ENCODE assay signal across 16 mouse cellular contexts in genomic region chr1:37725880-37726279, GRCm38 (mm10). TPM values are rescaled to one million over a fixed set of nuclear protein-coding genes. Genes with fewer than 3 reads are reported as not detected.
DNase-seq lines count a peak whose midpoint lies in the region; ATAC-seq lines count a peak whose summit lies in the region.
"Had no signal": no experiment of that assay in that cellular context is flagged by ENCODE, and none has a peak within 500 bp of the region (broad histone marks: within the 10 kb centered on the region; RNA-seq: fewer than 3 reads in every experiment).

No protein-coding gene starts in this region.

- peaks cover 4% of the 10 kb centered on the region for H3K27me3 ChIP-seq in forebrain, embryonic 16.5 days (replicated peaks; ENCODE audit: control insufficient read depth, insufficient read depth, low read length)
- H3K27me3 ChIP-seq in forebrain, embryonic 10.5 days (ENCODE audit: poor library complexity, severe bottlenecking): peaks cover 14% of the 10 kb centered on the region
- H3K27me3 ChIP-seq in neural tube, embryonic 15.5 days (replicated peaks): peaks cover 8% of the 10 kb centered on the region
- H3K27me3 ChIP-seq in liver, embryonic 11.5 days (replicated peaks; ENCODE audit: control insufficient read depth, insufficient read depth, low read length): no peaks in the 10 kb centered on the region; the same call in 1 of the 2 replicates
- H3K27me3 ChIP-seq: limb, embryonic 15.5 days; neural tube, embryonic 12.5 days had no signal

- H3K4me2 ChIP-seq in forebrain, embryonic 16.5 days (ENCODE audit: low read length): peak overlapping the region; percentile 19; the same call in 1 of the 2 replicates
- 0 out of 2 replicates have a peak overlapping the region, but pooled peaks have one; percentile 19 for H3K4me2 ChIP-seq in neural tube, embryonic 15.5 days
- H3K4me2 ChIP-seq in liver, embryonic 11.5 days: no peak overlapping the region
- H3K4me2 ChIP-seq: limb, embryonic 15.5 days; neural tube, embryonic 12.5 days had no signal

- H3K4me3 ChIP-seq in forebrain, embryonic 16.5 days (replicated peaks; ENCODE audit: low read length): no peak overlapping the region
- no peak overlapping the region for H3K4me3 ChIP-seq in forebrain, embryonic 10.5 days
- no peak overlapping the region for H3K4me3 ChIP-seq in neural tube, embryonic 15.5 days (replicated peaks)
- no peak overlapping the region for H3K4me3 ChIP-seq in liver, embryonic 11.5 days (ENCODE audit: low read depth, low read length)
- H3K4me3 ChIP-seq: limb, embryonic 15.5 days; neural tube, embryonic 12.5 days had no signal

- 52% methylated on average over 12 of the region's 12 CpGs for WGBS in forebrain, embryonic 16.5 days
- WGBS in forebrain, embryonic 10.5 days: 78% methylated on average over 12 of the region's 12 CpGs
- 73% methylated on average over 12 of the region's 12 CpGs for WGBS in neural tube, embryonic 15.5 days
- WGBS in liver, embryonic 11.5 days: 52% methylated on average over 12 of the region's 12 CpGs

- ATAC-seq in forebrain, embryonic 16.5 days: peak; percentile 77
- no peak for ATAC-seq in neural tube, embryonic 15.5 days (ENCODE audit: low FRiP score)
- ATAC-seq in megakaryocyte progenitor cell, adult 5-6 weeks (replicated peaks; ENCODE audit: poor library complexity): peak; percentile 48
- no peak for ATAC-seq in liver, embryonic 11.5 days (replicated peaks; ENCODE audit: low FRiP score)

- H3K4me1 ChIP-seq in forebrain, embryonic 16.5 days (replicated peaks; ENCODE audit: control insufficient read depth, insufficient read depth, low read length): no peaks in the 10 kb centered on the region
- H3K4me1 ChIP-seq in forebrain, embryonic 10.5 days: no peaks in the 10 kb centered on the region
- H3K4me1 ChIP-seq in neural tube, embryonic 15.5 days: no peaks in the 10 kb centered on the region
- no peaks in the 10 kb centered on the region for H3K4me1 ChIP-seq in liver, embryonic 11.5 days (replicated peaks; ENCODE audit: control insufficient read depth, insufficient read depth, low read length)
- H3K4me1 ChIP-seq: neural tube, embryonic 12.5 days had no signal

- H3K9me3 ChIP-seq in forebrain, embryonic 16.5 days (ENCODE audit: control insufficient read depth, low read length): no peaks in the 10 kb centered on the region
- H3K9me3 ChIP-seq in forebrain, embryonic 10.5 days: no peaks in the 10 kb centered on the region
- H3K9me3 ChIP-seq in neural tube, embryonic 15.5 days (replicated peaks): no peaks in the 10 kb centered on the region
- H3K9me3 ChIP-seq in liver, embryonic 11.5 days (ENCODE audit: control insufficient read depth, low read length): no peaks in the 10 kb centered on the region
- H3K9me3 ChIP-seq: limb, embryonic 15.5 days; neural tube, embryonic 12.5 days had no signal

- DNase-seq in forebrain, embryonic 10.5 days (ENCODE audit: extremely low spot score, low spot score): no peak
- no peak for DNase-seq in neural tube, embryonic 10.5 days (ENCODE audit: extremely low spot score, low spot score)
- no peak for DNase-seq in liver, embryonic 11.5 days (ENCODE audit: low spot score)
- DNase-seq in adrenal gland, adult 18-20 months (ENCODE audit: low spot score in 2 of 2): no peak
- no peak for DNase-seq in testis, postnatal 10 days (ENCODE audit: low spot score)
- DNase-seq: adrenal gland, adult 8-10 months; cerebellum, adult 2 months; heart, adult 18-20 months; kidney, postnatal 10 days; lung, postnatal 36 days; thymus, postnatal 14 days had no signal

- H3K27ac ChIP-seq in forebrain, embryonic 16.5 days (ENCODE audit: low read length): peak overlapping the region; percentile 54
- H3K27ac ChIP-seq in forebrain, embryonic 10.5 days: no peak overlapping the region
- no peak overlapping the region for H3K27ac ChIP-seq in neural tube, embryonic 15.5 days (replicated peaks)
- no peak overlapping the region for H3K27ac ChIP-seq in liver, embryonic 11.5 days (ENCODE audit: low read depth, low read length)
- H3K27ac ChIP-seq: limb, embryonic 15.5 days; neural tube, embryonic 12.5 days had no signal

- H3K9ac ChIP-seq in forebrain, embryonic 16.5 days (replicated peaks; ENCODE audit: low read depth, low read length): no peak overlapping the region
- H3K9ac ChIP-seq in neural tube, embryonic 15.5 days (replicated peaks): no peak overlapping the region
- no peak overlapping the region for H3K9ac ChIP-seq in liver, embryonic 11.5 days (ENCODE audit: low read depth, low read length)
- H3K9ac ChIP-seq: limb, embryonic 15.5 days; neural tube, embryonic 12.5 days had no signal

- H3K36me3 ChIP-seq in forebrain, embryonic 16.5 days (ENCODE audit: control insufficient read depth, insufficient read depth): no peaks in the 10 kb centered on the region
- no peaks in the 10 kb centered on the region for H3K36me3 ChIP-seq in forebrain, embryonic 10.5 days (replicated peaks)
- H3K36me3 ChIP-seq in neural tube, embryonic 15.5 days: no peaks in the 10 kb centered on the region
- H3K36me3 ChIP-seq in liver, embryonic 11.5 days (ENCODE audit: control insufficient read depth, insufficient read depth, low read length): no peaks in the 10 kb centered on the region
- H3K36me3 ChIP-seq: limb, embryonic 15.5 days; neural tube, embryonic 12.5 days had no signal

RNA-seq across cellular contexts. Expression of gene 2010300C02Rik, which starts 6.0 kb away (rescaled TPM):
- polyA plus RNA-seq in forebrain, embryonic 16.5 days (2015; fragmentation: Nextera tagmentation; extraction: Ambion mirVana): 2.6 and 3.5 TPM in 2 replicates
- polyA plus RNA-seq in forebrain, embryonic 10.5 days (2016; fragmentation: Nextera tagmentation; extraction: Ambion mirVana): 0.66 and 0.68 TPM in 2 replicates
- polyA plus RNA-seq in neural tube, embryonic 15.5 days (2015; fragmentation: Nextera tagmentation; extraction: Ambion mirVana): 3.2 and 6.3 TPM in 2 replicates
- total RNA-seq in megakaryocyte progenitor cell, adult 5-6 weeks (2015): 0.05 and 0.39 TPM in 2 replicates
- 0.14 and 0.17 TPM in 2 replicates for total RNA-seq in megakaryocyte progenitor cell, adult 5-6 weeks (2017)
- polyA plus RNA-seq in liver, embryonic 11.5 days (2014; fragmentation: Nextera tagmentation; extraction: Ambion mirVana): 0.58 and 0.69 TPM in 2 replicates
- total RNA-seq in adrenal gland, adult 18-20 months (2021): 1 to 10 TPM; 2.1 to 3.5 TPM

Comparison
In these comparisons a context has a peak if more than half of its experiments do, and no peak if none do; other contexts are left out.
1. ATAC-seq: peak in forebrain, embryonic 16.5 days (single experiment) and megakaryocyte progenitor cell, adult 5-6 weeks (single experiment); none in neural tube, embryonic 15.5 days (single experiment) and liver, embryonic 11.5 days (single experiment).